22 mouse cellular contexts compared by ENCODE assay signal in genomic region chr2:45777466-45777865, GRCm38 (mm10).
A peak's percentile ranks its signal among the peaks of the same experiment; 100 is the strongest.
DNase-seq lines count a peak whose midpoint lies in the region; ATAC-seq lines count a peak whose summit lies in the region.
"Had no signal": no experiment of that assay in that cellular context is flagged by ENCODE, and none has a peak within 500 bp of the region (broad histone marks: within the 10 kb centered on the region; RNA-seq: fewer than 3 reads in every experiment).

No protein-coding gene starts in this region.

- no peak overlapping the region for H3K4me3 ChIP-seq in embryonic facial prominence, embryonic 15.5 days (replicated peaks)
- no peak overlapping the region for H3K4me3 ChIP-seq in embryonic facial prominence, embryonic 10.5 days
- no peak overlapping the region for H3K4me3 ChIP-seq in midbrain, embryonic 14.5 days (replicated peaks; ENCODE audit: low read depth, low read length)
- no peak overlapping the region for H3K4me3 ChIP-seq in midbrain, embryonic 15.5 days
- H3K4me3 ChIP-seq in kidney, embryonic 15.5 days (replicated peaks) = no peak overlapping the region
- H3K4me3 ChIP-seq: embryonic facial prominence, embryonic 13.5 days; forebrain, embryonic 13.5 days; heart, embryonic 10.5 days; heart, embryonic 15.5 days; limb, embryonic 13.5 days; lung, embryonic 15.5 days; midbrain, embryonic 12.5 days had no signal

- no peaks in the 10 kb centered on the region for H3K36me3 ChIP-seq in embryonic facial prominence, embryonic 15.5 days
- H3K36me3 ChIP-seq in embryonic facial prominence, embryonic 10.5 days (replicated peaks) = no peaks in the 10 kb centered on the region
- H3K36me3 ChIP-seq in midbrain, embryonic 14.5 days (ENCODE audit: control insufficient read depth, insufficient read depth, low read length) = no peaks in the 10 kb centered on the region
- no peaks in the 10 kb centered on the region for H3K36me3 ChIP-seq in midbrain, embryonic 15.5 days (replicated peaks)
- no peaks in the 10 kb centered on the region for H3K36me3 ChIP-seq in kidney, embryonic 15.5 days
- H3K36me3 ChIP-seq: embryonic facial prominence, embryonic 13.5 days; heart, embryonic 10.5 days; heart, embryonic 15.5 days; limb, embryonic 13.5 days; lung, embryonic 15.5 days; midbrain, embryonic 12.5 days had no signal

- H3K4me2 ChIP-seq in embryonic facial prominence, embryonic 15.5 days (replicated peaks) = no peak overlapping the region
- no peak overlapping the region for H3K4me2 ChIP-seq in midbrain, embryonic 14.5 days (ENCODE audit: low read length)
- no peak overlapping the region for H3K4me2 ChIP-seq in midbrain, embryonic 15.5 days
- H3K4me2 ChIP-seq in kidney, embryonic 15.5 days = no peak overlapping the region
- H3K4me2 ChIP-seq: embryonic facial prominence, embryonic 13.5 days; forebrain, embryonic 13.5 days; heart, embryonic 15.5 days; limb, embryonic 13.5 days; liver, embryonic 11.5 days; lung, embryonic 15.5 days; midbrain, embryonic 12.5 days had no signal

- WGBS in embryonic facial prominence, embryonic 15.5 days = 83% methylated on average over 7 of the region's 7 CpGs
- WGBS in embryonic facial prominence, embryonic 10.5 days = 90% methylated on average over 7 of the region's 7 CpGs
- 89% methylated on average over 7 of the region's 7 CpGs for WGBS in midbrain, embryonic 14.5 days
- 88% methylated on average over 7 of the region's 7 CpGs for WGBS in midbrain, embryonic 15.5 days
- WGBS in kidney, embryonic 15.5 days = 89% methylated on average over 7 of the region's 7 CpGs

- H3K9me3 ChIP-seq in embryonic facial prominence, embryonic 15.5 days (replicated peaks) = no peaks in the 10 kb centered on the region
- H3K9me3 ChIP-seq in embryonic facial prominence, embryonic 10.5 days = no peaks in the 10 kb centered on the region
- H3K9me3 ChIP-seq in midbrain, embryonic 14.5 days (ENCODE audit: control insufficient read depth, low read length) = no peaks in the 10 kb centered on the region
- no peaks in the 10 kb centered on the region for H3K9me3 ChIP-seq in midbrain, embryonic 15.5 days
- H3K9me3 ChIP-seq in kidney, embryonic 15.5 days (replicated peaks) = no peaks in the 10 kb centered on the region
- H3K9me3 ChIP-seq: embryonic facial prominence, embryonic 13.5 days; forebrain, embryonic 13.5 days; heart, embryonic 10.5 days; heart, embryonic 15.5 days; limb, embryonic 13.5 days; lung, embryonic 15.5 days; midbrain, embryonic 12.5 days had no signal

- DNase-seq in embryonic facial prominence, embryonic 10.5 days (ENCODE audit: low spot score) = no peak
- DNase-seq in midbrain, embryonic 14.5 days = no peak
- DNase-seq in brain, adult 2 months (ENCODE audit: low read depth, low spot score) = peak; percentile 7
- no peak for DNase-seq in embryo, embryonic 10 days (ENCODE audit: low spot score)
- DNase-seq in layer of hippocampus, adult 18-20 months (ENCODE audit: low spot score in 2 of 2) = no peak
- DNase-seq: cerebellum, adult 18-20 months; kidney, adult 18-20 months; kidney, postnatal 36 days; lung, postnatal 36 days; right cerebral cortex, postnatal 25 days; thymus, postnatal 14 days had no signal

- no peak for ATAC-seq in embryonic facial prominence, embryonic 15.5 days (ENCODE audit: insufficient number of reproducible peaks, low FRiP score, low TSS enrichment, low read depth)
- peak; percentile 8; the same call in 1 of the 2 replicates for ATAC-seq in midbrain, embryonic 14.5 days (ENCODE audit: low FRiP score, low TSS enrichment)
- no peak for ATAC-seq in midbrain, embryonic 15.5 days (replicated peaks)
- no peak for ATAC-seq in kidney, embryonic 15.5 days (replicated peaks; ENCODE audit: low FRiP score)

- 0 out of 2 replicates have a peak overlapping the region, but pooled peaks have one; percentile 52 for H3K27ac ChIP-seq in embryonic facial prominence, embryonic 15.5 days (replicated peaks)
- no peak overlapping the region for H3K27ac ChIP-seq in embryonic facial prominence, embryonic 10.5 days (replicated peaks)
- H3K27ac ChIP-seq in midbrain, embryonic 14.5 days (replicated peaks; ENCODE audit: low read depth, low read length) = no peak overlapping the region
- no peak overlapping the region for H3K27ac ChIP-seq in midbrain, embryonic 15.5 days
- H3K27ac ChIP-seq in kidney, embryonic 15.5 days = no peak overlapping the region
- H3K27ac ChIP-seq: embryonic facial prominence, embryonic 13.5 days; forebrain, embryonic 13.5 days; heart, embryonic 10.5 days; heart, embryonic 15.5 days; limb, embryonic 13.5 days; lung, embryonic 15.5 days; midbrain, embryonic 12.5 days had no signal

- H3K4me1 ChIP-seq in embryonic facial prominence, embryonic 15.5 days = peaks cover 16% of the 10 kb centered on the region; the same call in 1 of the 2 replicates
- peaks cover 8% of the 10 kb centered on the region; the same call in 1 of the 2 replicates for H3K4me1 ChIP-seq in embryonic facial prominence, embryonic 10.5 days
- no peaks in the 10 kb centered on the region for H3K4me1 ChIP-seq in midbrain, embryonic 14.5 days (ENCODE audit: control insufficient read depth, insufficient read depth, low read length)
- no peaks in the 10 kb centered on the region for H3K4me1 ChIP-seq in midbrain, embryonic 15.5 days
- H3K4me1 ChIP-seq in kidney, embryonic 15.5 days = no peaks in the 10 kb centered on the region
- H3K4me1 ChIP-seq: forebrain, embryonic 13.5 days; heart, embryonic 10.5 days; heart, embryonic 15.5 days; limb, embryonic 13.5 days; lung, embryonic 15.5 days; midbrain, embryonic 12.5 days had no signal

- no peaks in the 10 kb centered on the region for H3K27me3 ChIP-seq in embryonic facial prominence, embryonic 15.5 days
- no peaks in the 10 kb centered on the region for H3K27me3 ChIP-seq in embryonic facial prominence, embryonic 10.5 days (replicated peaks; ENCODE audit: low read depth, poor library complexity, severe bottlenecking)
- no peaks in the 10 kb centered on the region for H3K27me3 ChIP-seq in midbrain, embryonic 14.5 days (ENCODE audit: control insufficient read depth, insufficient read depth, low read length)
- no peaks in the 10 kb centered on the region for H3K27me3 ChIP-seq in midbrain, embryonic 15.5 days (replicated peaks)
- H3K27me3 ChIP-seq in kidney, embryonic 15.5 days = no peaks in the 10 kb centered on the region
- H3K27me3 ChIP-seq: embryonic facial prominence, embryonic 13.5 days; forebrain, embryonic 13.5 days; heart, embryonic 15.5 days; limb, embryonic 13.5 days; lung, embryonic 15.5 days; midbrain, embryonic 12.5 days had no signal

- H3K9ac ChIP-seq in embryonic facial prominence, embryonic 15.5 days = no peak overlapping the region
- no peak overlapping the region for H3K9ac ChIP-seq in midbrain, embryonic 14.5 days (replicated peaks; ENCODE audit: low read length)
- H3K9ac ChIP-seq in midbrain, embryonic 15.5 days = no peak overlapping the region
- H3K9ac ChIP-seq in kidney, embryonic 15.5 days = no peak overlapping the region
- H3K9ac ChIP-seq: embryonic facial prominence, embryonic 13.5 days; forebrain, embryonic 13.5 days; heart, embryonic 15.5 days; limb, embryonic 13.5 days; lung, embryonic 15.5 days; midbrain, embryonic 12.5 days had no signal
